Mouse (Mus musculus) lung, postnatal 0 days (tissue): ENCODE results near the gene Clec2d.

Experiments used
- CTCF ChIP-seq: IDR thresholded peaks from 2 replicates; pipeline ENCODE4 v1.5.1; 2016; ENCODE audit warnings: antibody characterized with exemption, mild to moderate bottlenecking
- EP300 ChIP-seq: IDR thresholded peaks from 2 replicates; pipeline ENCODE4 v1.6.1; 2016; ENCODE audit warnings: antibody characterized with exemption, mild to moderate bottlenecking, control low read depth

DNA sequence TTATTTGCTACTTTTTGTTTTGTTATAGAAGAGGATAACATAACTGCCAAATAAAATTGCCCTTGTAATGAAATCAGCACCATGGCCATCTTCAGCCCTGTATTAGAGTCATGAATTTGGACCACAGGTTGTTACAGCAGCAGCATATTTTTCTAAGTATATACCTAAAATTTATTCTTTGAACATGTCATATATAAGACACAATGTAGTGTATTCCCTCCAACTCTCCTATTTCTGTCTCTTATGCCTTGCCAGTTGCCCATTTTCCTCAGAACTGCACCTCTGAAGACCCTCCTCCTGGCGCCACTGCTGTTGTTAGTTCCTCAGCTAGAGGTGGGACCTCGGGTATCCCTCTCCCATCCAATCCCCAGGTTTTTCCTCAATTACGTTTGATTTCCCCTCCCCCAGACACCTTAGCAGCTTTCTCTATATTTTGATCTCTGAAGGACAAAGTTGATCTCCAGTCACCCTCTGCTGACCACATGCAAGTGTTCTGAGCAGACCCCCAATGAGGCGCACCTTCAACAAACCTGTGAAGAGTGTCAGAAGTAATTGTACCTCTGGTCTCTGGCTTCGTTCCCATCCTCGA, 53.0 kb downstream of the Clec2d start:
- TF ChIP-seq CTCF (no peak), EP300 (no peak)
